9 mouse cellular contexts compared by ENCODE assay signal in genomic region chr17:88336140-88336769, GRCm38 (mm10).
A peak's percentile ranks its signal among the peaks of the same experiment; 100 is the strongest.
DNase-seq lines count a peak whose midpoint lies in the region; ATAC-seq lines count a peak whose summit lies in the region.
"Had no signal": no experiment of that assay in that cellular context is flagged by ENCODE, and none has a peak within 500 bp of the region (broad histone marks: within the 10 kb centered on the region; RNA-seq: fewer than 3 reads in every experiment).

No protein-coding gene starts in this region.

- no peak for DNase-seq in frontal cortex, postnatal 25 days (ENCODE audit: low spot score in 2 of 2)
- peak; percentile 91 for DNase-seq in brain, adult 2 months (ENCODE audit: low read depth, low spot score)
- DNase-seq in fibroblast of lung, adult 2 months (ENCODE audit: low read depth), result peak; percentile 75
- DNase-seq in kidney, postnatal 36 days, result peak; percentile 25 to 29
- no peak for DNase-seq in neural tube, embryonic 10.5 days (ENCODE audit: extremely low spot score, low spot score)
- DNase-seq in ovary, postnatal 14 days (ENCODE audit: low spot score), result no peak
- no peak for DNase-seq in right cerebral cortex, postnatal 25 days
- DNase-seq: spleen, adult 18-20 months had no signal

- peak; percentile 92 for ATAC-seq in frontal cortex, adult (ENCODE audit: low TSS enrichment)

Comparison
In these comparisons a context has a peak if more than half of its experiments do, and no peak if none do; other contexts are left out.
1. DNase-seq: peak in brain, adult 2 months (single experiment), fibroblast of lung, adult 2 months (single experiment) and kidney, postnatal 36 days (2 of 2); none in frontal cortex, postnatal 25 days (0 of 2), neural tube, embryonic 10.5 days (single experiment), ovary, postnatal 14 days (single experiment) and right cerebral cortex, postnatal 25 days (single experiment).